Comparison of ENCODE assay signal across 18 mouse cellular contexts in the genomic region with DNA sequence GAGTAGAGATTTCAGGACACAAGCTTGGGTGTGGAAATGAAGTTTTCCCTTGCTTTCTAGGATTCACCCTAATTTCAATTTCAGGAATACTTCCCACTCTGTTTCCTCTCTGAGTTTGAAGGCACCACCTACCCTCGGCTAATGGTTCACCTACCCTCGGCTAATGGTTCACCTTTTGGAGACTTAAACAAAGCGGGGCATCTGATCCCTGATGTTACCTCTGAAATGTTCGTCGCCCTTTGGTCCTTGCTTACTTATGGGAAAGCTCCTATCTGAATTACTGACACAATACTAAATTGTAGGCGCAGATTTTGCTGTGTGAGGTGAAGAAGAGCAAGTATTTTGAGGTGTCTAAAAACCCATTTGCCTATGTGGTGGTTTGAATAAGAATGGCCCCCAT.
"Had no signal": no experiment of that assay in that cellular context is flagged by ENCODE, and none has a peak within 500 bp of the region (broad histone marks: within the 10 kb centered on the region; RNA-seq: fewer than 3 reads in every experiment).

No protein-coding gene starts in this region.

- H3K36me3 ChIP-seq: midbrain, embryonic 10.5 days; midbrain, embryonic 12.5 days; neural tube, embryonic 13.5 days; neural tube, embryonic 15.5 days had no signal

- H3K4me3 ChIP-seq: midbrain, embryonic 10.5 days; midbrain, embryonic 12.5 days; myocyte; neural tube, embryonic 13.5 days; neural tube, embryonic 15.5 days had no signal

- H3K9me3 ChIP-seq: midbrain, embryonic 10.5 days; midbrain, embryonic 12.5 days; neural tube, embryonic 13.5 days; neural tube, embryonic 15.5 days had no signal

- H3K27me3 ChIP-seq: midbrain, embryonic 12.5 days; neural tube, embryonic 13.5 days; neural tube, embryonic 15.5 days had no signal

- H3K4me1 ChIP-seq: midbrain, embryonic 10.5 days; midbrain, embryonic 12.5 days; neural tube, embryonic 13.5 days; neural tube, embryonic 15.5 days had no signal

- H3K4me2 ChIP-seq: lung, embryonic 14.5 days; midbrain, embryonic 12.5 days; neural tube, embryonic 13.5 days; neural tube, embryonic 15.5 days had no signal

- DNase-seq: lung, embryonic 14.5 days; lung, postnatal 10 days; lung, postnatal 4 days; midbrain, embryonic 14.5 days; retina, postnatal 1 day; right cerebral cortex, adult 18-20 months; right cerebral cortex, postnatal 25 days; right cerebral cortex, postnatal 4 days; spleen, adult 18-20 months; thymus, adult 18-20 months; thymus, postnatal 14 days; thymus, postnatal 36 days had no signal

- ATAC-seq: midbrain, embryonic 16.5 days had no signal

- H3K9ac ChIP-seq: lung, embryonic 14.5 days; midbrain, embryonic 12.5 days; neural tube, embryonic 13.5 days; neural tube, embryonic 15.5 days had no signal

- H3K27ac ChIP-seq: midbrain, embryonic 10.5 days; midbrain, embryonic 12.5 days; neural tube, embryonic 13.5 days; neural tube, embryonic 15.5 days had no signal
